Mouse (Mus musculus): ENCODE measurements around the gene Mst1r. TPM values are rescaled to one million over a fixed set of nuclear protein-coding genes. Genes with fewer than 3 reads are reported as not detected.
A peak's percentile ranks its signal among the peaks of the same experiment; 100 is the strongest.

Gene Mst1r
- polyA plus RNA-seq, 1 experiment, result 0.23 TPM

DNA sequence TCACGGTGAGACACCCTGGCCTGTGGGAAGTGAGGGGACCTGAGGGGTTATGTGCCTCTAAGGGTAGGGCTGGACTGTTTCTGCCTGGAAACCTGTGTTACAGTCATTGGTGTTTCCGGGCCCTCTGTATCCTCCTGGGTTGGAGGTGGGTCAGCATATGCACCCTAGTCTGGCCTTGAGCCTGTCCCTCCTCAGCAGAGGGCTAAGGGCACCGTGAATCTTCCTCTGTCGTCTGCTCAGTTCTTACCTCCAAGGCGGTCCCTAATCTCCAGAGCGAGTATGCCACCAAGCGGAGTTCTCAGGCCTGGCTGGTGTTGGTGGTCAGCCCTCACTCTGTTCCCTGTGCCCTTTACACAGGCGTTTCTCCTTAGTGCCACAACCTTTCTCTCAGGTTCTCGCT is 56.2 kb downstream of the Mst1r start:
- TF ChIP-seq FLI1 (IDR thresholded peaks at IDR 0.05; ENCODE audit: low read length) (no peak), GATA1 (IDR thresholded peaks at IDR 0.05; ENCODE audit: borderline replicate concordance, low read length) (no peak)
- Histone ChIP-seq H3K36me3 (replicated peaks; ENCODE audit: low read length) (peaks cover 85% of the 10 kb centered on the region), H3K4me3 (replicated peaks) (no peak overlapping the region), H3K9me3 (no peaks in the 10 kb centered on the region), H3K27me3 (replicated peaks) (no peaks in the 10 kb centered on the region), H3K4me1 (peaks cover 69% of the 10 kb centered on the region)

DNA sequence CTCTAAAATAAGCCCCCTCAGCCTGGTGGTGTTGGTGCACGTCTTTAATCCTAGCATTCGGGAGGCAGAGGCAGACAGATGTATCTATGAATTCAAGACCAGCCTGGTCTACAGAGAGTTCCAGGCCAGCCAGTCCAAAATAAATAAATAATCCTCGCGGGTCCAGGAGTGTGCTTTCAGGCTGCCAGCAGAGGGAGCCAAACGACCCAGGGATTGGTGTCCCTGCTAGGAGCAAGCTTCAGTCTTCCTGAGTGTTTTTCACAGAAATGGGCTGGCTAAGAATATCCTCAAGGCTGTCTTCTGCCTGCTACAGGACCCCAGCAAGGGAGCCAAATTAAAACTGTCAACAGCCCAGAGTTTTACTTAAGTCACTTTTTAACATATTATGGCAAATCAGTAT is 57.0 kb downstream of the Mst1r start:
- Histone ChIP-seq H3K4me3 (replicated peaks) (peak overlapping the region; percentile 66), H3K4me1 (peaks cover 76% of the 10 kb centered on the region), H3K9me3 (no peaks in the 10 kb centered on the region), H3K27me3 (replicated peaks) (no peaks in the 10 kb centered on the region), H3K36me3 (replicated peaks; ENCODE audit: low read length) (peaks cover 85% of the 10 kb centered on the region)
- no peak for TF ChIP-seq GATA1 (IDR thresholded peaks at IDR 0.05; ENCODE audit: borderline replicate concordance, low read length)
- no peak for TF ChIP-seq FLI1 (IDR thresholded peaks at IDR 0.05; ENCODE audit: low read length)

DNA sequence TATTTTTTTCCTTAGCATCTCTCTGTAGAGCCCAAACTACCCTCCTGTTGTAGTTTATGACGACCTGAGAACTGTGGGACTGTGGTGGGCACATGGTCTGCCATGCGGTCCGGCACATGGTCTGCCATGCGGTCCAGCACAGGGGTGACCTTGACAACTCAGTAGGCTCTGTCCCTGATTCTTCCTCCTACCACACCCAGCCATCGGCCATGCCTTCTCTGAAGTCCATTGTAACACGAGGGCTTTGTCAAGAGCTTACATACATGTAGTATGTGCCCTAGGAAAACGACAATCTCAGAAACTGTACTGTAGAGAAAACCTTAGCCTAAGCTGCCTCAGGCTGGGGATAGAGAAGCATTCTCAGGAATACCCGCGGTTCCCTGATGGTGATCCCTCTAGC is 58.0 kb downstream of the Mst1r start:
- peak overlapping the region; percentile 40 for H3K4me3 ChIP-seq (replicated peaks)
- TF ChIP-seq FLI1 (IDR thresholded peaks at IDR 0.05; ENCODE audit: low read length) (no peak), GATA1 (IDR thresholded peaks at IDR 0.05; ENCODE audit: borderline replicate concordance, low read length) (no peak)
- no peaks in the 10 kb centered on the region for H3K9me3 ChIP-seq
- peaks cover 86% of the 10 kb centered on the region for H3K4me1 ChIP-seq
- H3K36me3 ChIP-seq (replicated peaks; ENCODE audit: low read length), result peaks cover 85% of the 10 kb centered on the region
- no peaks in the 10 kb centered on the region for H3K27me3 ChIP-seq (replicated peaks)

DNA sequence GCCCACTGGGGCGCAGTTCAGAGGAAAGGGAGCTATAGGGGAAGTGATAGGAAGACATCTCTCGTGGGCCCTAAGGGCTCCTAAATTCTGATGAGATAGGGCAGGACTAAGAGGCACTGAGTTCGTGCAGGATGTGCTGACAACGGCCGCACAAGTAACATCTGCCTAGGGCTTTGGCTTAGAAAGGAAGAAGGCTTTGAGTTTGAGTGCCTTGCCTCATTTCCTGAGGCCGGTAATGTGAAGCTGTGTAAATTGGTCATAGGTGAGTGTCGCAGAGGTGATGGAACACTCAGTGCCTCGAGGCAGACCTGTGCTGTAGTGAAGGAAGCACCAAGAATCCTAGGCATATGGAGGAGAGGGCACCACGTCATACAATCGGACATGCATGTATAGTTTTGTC is 60.0 kb downstream of the Mst1r start:
- H3K27me3 ChIP-seq (replicated peaks), result no peaks in the 10 kb centered on the region
- H3K9me3 ChIP-seq, result no peaks in the 10 kb centered on the region
- peaks cover 99% of the 10 kb centered on the region for H3K4me1 ChIP-seq
- H3K4me3 ChIP-seq (replicated peaks), result peak overlapping the region; percentile 42
- H3K36me3 ChIP-seq (replicated peaks; ENCODE audit: low read length), result peaks cover 81% of the 10 kb centered on the region
- no peak for TF ChIP-seq GATA1 (IDR thresholded peaks at IDR 0.05; ENCODE audit: borderline replicate concordance, low read length)
- TF ChIP-seq FLI1 (IDR thresholded peaks at IDR 0.05; ENCODE audit: low read length), result no peak

DNA sequence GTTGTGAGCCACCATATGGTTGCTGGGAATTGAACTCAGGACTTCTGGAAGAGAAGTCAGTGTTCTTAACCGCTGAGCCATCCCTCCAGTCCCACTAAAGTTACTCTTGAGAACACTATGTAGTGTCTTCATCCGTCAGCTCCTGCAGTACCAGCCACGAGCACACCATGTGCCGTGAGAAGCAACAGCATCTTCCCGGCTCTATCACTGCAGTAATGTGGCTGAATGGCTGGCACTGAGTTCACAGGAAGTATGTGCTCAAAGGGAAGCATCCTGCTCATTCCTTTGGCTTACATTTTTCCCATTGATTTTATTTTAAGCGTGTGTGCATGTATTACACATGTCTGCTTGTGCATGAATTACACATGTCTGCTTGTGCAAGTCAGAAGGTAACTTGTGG is 60.8 kb downstream of the Mst1r start:
- peaks cover 99% of the 10 kb centered on the region for H3K4me1 ChIP-seq
- no peak for TF ChIP-seq GATA1 (IDR thresholded peaks at IDR 0.05; ENCODE audit: borderline replicate concordance, low read length)
- TF ChIP-seq FLI1 (IDR thresholded peaks at IDR 0.05; ENCODE audit: low read length), result no peak
- no peak overlapping the region for H3K4me3 ChIP-seq (replicated peaks)
- H3K27me3 ChIP-seq (replicated peaks), result no peaks in the 10 kb centered on the region
- peaks cover 73% of the 10 kb centered on the region for H3K36me3 ChIP-seq (replicated peaks; ENCODE audit: low read length)
- no peaks in the 10 kb centered on the region for H3K9me3 ChIP-seq

DNA sequence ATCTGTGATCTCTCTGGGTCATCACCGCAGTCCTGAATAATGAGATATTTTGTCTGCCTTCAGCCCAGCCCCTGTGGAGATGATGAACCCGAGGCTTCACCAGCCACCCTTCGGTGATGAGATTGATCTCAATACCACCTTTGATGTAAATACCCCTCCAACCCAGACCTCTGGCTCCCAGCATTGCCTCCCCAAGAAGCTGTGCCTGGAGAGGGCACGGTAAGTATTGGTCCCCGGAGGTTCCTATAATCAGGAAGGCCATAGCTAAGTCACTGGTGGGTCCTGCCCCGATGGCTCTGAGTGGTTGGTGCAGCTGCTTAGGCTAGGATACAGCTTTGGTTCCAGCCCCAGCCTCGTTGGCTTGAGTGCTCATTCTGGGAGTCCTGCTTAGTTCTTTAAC is 61.9 kb downstream of the Mst1r start:
- H3K4me1 ChIP-seq, result peaks cover 99% of the 10 kb centered on the region
- H3K27me3 ChIP-seq (replicated peaks), result no peaks in the 10 kb centered on the region

More for the DNA sequence above, 61.9 kb downstream of the Mst1r start:
- no peaks in the 10 kb centered on the region for H3K9me3 ChIP-seq
- TF ChIP-seq GATA1 (IDR thresholded peaks at IDR 0.05; ENCODE audit: borderline replicate concordance, low read length) (no peak), FLI1 (IDR thresholded peaks at IDR 0.05; ENCODE audit: low read length) (no peak)
- H3K4me3 ChIP-seq (replicated peaks), result no peak overlapping the region
- H3K36me3 ChIP-seq (replicated peaks; ENCODE audit: low read length), result peaks cover 62% of the 10 kb centered on the region

Other genes with a start within 250 kb of the Mst1r start
- gene Slc38a3, start 237.3 kb upstream of the Mst1r start, polyA plus RNA-seq (2012; ENCODE audit: insufficient read depth, low replicate concordance), result not detected in 2 replicates
- gene Gnat1, start 227.2 kb upstream of the Mst1r start, polyA plus RNA-seq (2012; ENCODE audit: insufficient read depth, low replicate concordance), result not detected in 2 replicates
- gene Sema3f, start 196.4 kb upstream of the Mst1r start, polyA plus RNA-seq (2012; ENCODE audit: insufficient read depth, low replicate concordance), result not detected in 2 replicates
- 3.9 and 7.6 TPM in 2 replicates for gene Rbm5, start 135.9 kb upstream of the Mst1r start, polyA plus RNA-seq (2012; ENCODE audit: insufficient read depth, low replicate concordance)
- 12.7 and 14.7 TPM in 2 replicates for gene Rbm6, start 33.6 kb upstream of the Mst1r start, polyA plus RNA-seq (2012; ENCODE audit: insufficient read depth, low replicate concordance)
- 19.6 and 23.6 TPM in 2 replicates for gene Mon1a, start 18.7 kb upstream of the Mst1r start, polyA plus RNA-seq (2012; ENCODE audit: insufficient read depth, low replicate concordance)
- gene Actl11, start 21.6 kb downstream of the Mst1r start, polyA plus RNA-seq (2012; ENCODE audit: insufficient read depth, low replicate concordance), result not detected in 2 replicates
- not detected in 2 replicates for gene Camkv, start 28.8 kb downstream of the Mst1r start, polyA plus RNA-seq (2012; ENCODE audit: insufficient read depth, low replicate concordance)
- 1.0 and 1.2 TPM in 2 replicates for gene Traip, start 43.3 kb downstream of the Mst1r start, polyA plus RNA-seq (2012; ENCODE audit: insufficient read depth, low replicate concordance)
- 78.9 and 91.5 TPM in 2 replicates for gene Uba7, start 68.6 kb downstream of the Mst1r start, polyA plus RNA-seq (2012; ENCODE audit: insufficient read depth, low replicate concordance)
- gene Gm20661, start 76.2 kb downstream of the Mst1r start, polyA plus RNA-seq (2012; ENCODE audit: insufficient read depth, low replicate concordance), result 2.7 TPM in 1 of 2 replicates, not detected in the other
- gene Inka1, start 79.0 kb downstream of the Mst1r start, polyA plus RNA-seq (2012; ENCODE audit: insufficient read depth, low replicate concordance), result 270 and 880 TPM in 2 replicates
- gene Cdhr4, start 85.6 kb downstream of the Mst1r start, polyA plus RNA-seq (2012; ENCODE audit: insufficient read depth, low replicate concordance), result 9.9 and 23.4 TPM in 2 replicates
- gene Gm20662, start 89.5 kb downstream of the Mst1r start, polyA plus RNA-seq (2012; ENCODE audit: insufficient read depth, low replicate concordance), result 3.2 and 5.8 TPM in 2 replicates
- 26.3 and 26.7 TPM in 2 replicates for gene Ip6k1, start 95.6 kb downstream of the Mst1r start, polyA plus RNA-seq (2012; ENCODE audit: insufficient read depth, low replicate concordance)
- gene Gmppb, start 142.4 kb downstream of the Mst1r start, polyA plus RNA-seq (2012; ENCODE audit: insufficient read depth, low replicate concordance), result 2.6 and 30.7 TPM in 2 replicates
- 0.65 and 1.0 TPM in 2 replicates for gene Amigo3, start 146.3 kb downstream of the Mst1r start, polyA plus RNA-seq (2012; ENCODE audit: insufficient read depth, low replicate concordance)
- 0.17 TPM in 1 of 2 replicates, not detected in the other for gene Mst1, start 173.6 kb downstream of the Mst1r start, polyA plus RNA-seq (2012; ENCODE audit: insufficient read depth, low replicate concordance)
- 51.9 and 73.7 TPM in 2 replicates for gene Rnf123, start 176.5 kb downstream of the Mst1r start, polyA plus RNA-seq (2012; ENCODE audit: insufficient read depth, low replicate concordance)
- gene Apeh, start 187.7 kb downstream of the Mst1r start, polyA plus RNA-seq (2012; ENCODE audit: insufficient read depth, low replicate concordance), result 13.0 and 26.5 TPM in 2 replicates